Mouse (Mus musculus): ENCODE results near the gene Gsto1. TPM values are rescaled to one million over a fixed set of nuclear protein-coding genes. Genes with fewer than 3 reads are reported as not detected.
A peak's percentile ranks its signal among the peaks of the same experiment; 100 is the strongest.

The Gsto1 gene
- polyA plus RNA-seq, 1 experiment from 2014 or later: 115 TPM

DNA sequence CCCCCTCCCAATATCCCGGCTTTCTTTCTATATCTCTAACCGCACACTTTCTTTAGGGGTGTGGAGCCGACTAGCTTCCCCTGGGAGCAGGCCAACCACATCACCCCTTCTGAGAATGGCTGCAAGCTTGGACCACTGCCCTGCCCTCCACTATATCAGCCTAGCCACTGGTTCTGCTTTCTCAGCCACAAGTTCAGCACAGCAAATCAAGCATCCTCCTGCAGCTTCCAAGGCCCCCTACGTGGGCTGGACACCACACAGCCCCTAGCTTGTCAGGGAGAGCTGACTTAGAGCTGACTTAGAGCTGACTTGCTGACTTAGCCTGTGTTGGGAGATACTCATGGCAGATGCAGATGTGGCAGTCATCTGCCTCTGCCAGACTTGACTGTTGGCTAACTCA, 50.3 kb downstream of the Gsto1 start:
- H3K36me3 ChIP-seq (ENCODE audit: control insufficient read depth, insufficient read depth, low read length): no peaks in the 10 kb centered on the region
- no peak overlapping the region for H3K4me2 ChIP-seq (ENCODE audit: low read length)
- H3K27me3 ChIP-seq (ENCODE audit: control insufficient read depth, insufficient read depth, low read length): no peaks in the 10 kb centered on the region
- no peaks in the 10 kb centered on the region for H3K9me3 ChIP-seq (ENCODE audit: control insufficient read depth, low read length)
- 86% methylated on average over 4 of the region's 4 CpGs for WGBS
- no peak for DNase-seq
- H3K4me3 ChIP-seq (replicated peaks; ENCODE audit: low read depth, low read length): no peak overlapping the region
- ATAC-seq (ENCODE audit: low FRiP score, low TSS enrichment): no peak
- no peak overlapping the region for H3K27ac ChIP-seq (replicated peaks; ENCODE audit: low read depth, low read length)
- H3K4me1 ChIP-seq (ENCODE audit: control insufficient read depth, insufficient read depth, low read length): peaks cover 16% of the 10 kb centered on the region
- no peak overlapping the region for H3K9ac ChIP-seq (replicated peaks; ENCODE audit: low read length)

DNA sequence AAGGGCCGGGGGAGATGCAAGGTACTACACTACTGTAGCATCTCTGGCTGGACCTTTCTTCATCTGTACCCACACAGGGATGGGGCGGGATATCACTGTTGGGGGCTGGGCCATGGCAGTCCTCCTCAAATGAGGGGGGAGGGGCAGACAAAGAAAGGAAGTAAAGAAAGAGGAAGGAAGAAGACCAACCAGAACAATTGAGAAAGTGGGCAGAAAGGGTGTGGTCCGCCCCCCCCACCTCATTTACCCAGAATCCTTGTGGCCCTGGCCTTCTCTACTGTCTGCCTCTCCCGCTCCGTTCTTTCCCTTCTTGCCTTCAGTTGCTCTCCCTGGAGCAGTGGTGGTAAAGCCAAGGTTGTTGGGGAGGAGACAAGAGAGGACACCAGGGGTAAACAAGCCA, 50.8 kb downstream of the Gsto1 start:
- no peak overlapping the region for H3K27ac ChIP-seq (replicated peaks; ENCODE audit: low read depth, low read length)
- no peak overlapping the region for H3K4me2 ChIP-seq (ENCODE audit: low read length)
- no peak for DNase-seq
- ATAC-seq (ENCODE audit: low FRiP score, low TSS enrichment): no peak
- no peak overlapping the region for H3K4me3 ChIP-seq (replicated peaks; ENCODE audit: low read depth, low read length)
- no peaks in the 10 kb centered on the region for H3K9me3 ChIP-seq (ENCODE audit: control insufficient read depth, low read length)
- no peaks in the 10 kb centered on the region for H3K27me3 ChIP-seq (ENCODE audit: control insufficient read depth, insufficient read depth, low read length)
- H3K9ac ChIP-seq (replicated peaks; ENCODE audit: low read length): no peak overlapping the region
- WGBS: 91% methylated on average over 5 of the region's 5 CpGs
- no peaks in the 10 kb centered on the region for H3K36me3 ChIP-seq (ENCODE audit: control insufficient read depth, insufficient read depth, low read length)
- peaks cover 20% of the 10 kb centered on the region for H3K4me1 ChIP-seq (ENCODE audit: control insufficient read depth, insufficient read depth, low read length)

- H3K36me3 ChIP-seq (ENCODE audit: control insufficient read depth, insufficient read depth, low read length): no peaks in the 10 kb centered on the region
- H3K27me3 ChIP-seq (ENCODE audit: control insufficient read depth, insufficient read depth, low read length): no peaks in the 10 kb centered on the region
- H3K4me3 ChIP-seq (replicated peaks; ENCODE audit: low read depth, low read length): no peak overlapping the region
- no peak overlapping the region for H3K27ac ChIP-seq (replicated peaks; ENCODE audit: low read depth, low read length)
- no peaks in the 10 kb centered on the region for H3K9me3 ChIP-seq (ENCODE audit: control insufficient read depth, low read length)
- WGBS: over 99% methylated on average over 9 of the region's 9 CpGs
- no peak overlapping the region for H3K4me2 ChIP-seq (ENCODE audit: low read length)
- ATAC-seq (ENCODE audit: low FRiP score, low TSS enrichment) (no peak), DNase-seq (no peak)
- peaks cover 20% of the 10 kb centered on the region for H3K4me1 ChIP-seq (ENCODE audit: control insufficient read depth, insufficient read depth, low read length)
- H3K9ac ChIP-seq (replicated peaks; ENCODE audit: low read length): no peak overlapping the region
Observed at GRCm38 (mm10) chr19:47907596-47907995, 52.8 kb downstream of the Gsto1 start.

DNA sequence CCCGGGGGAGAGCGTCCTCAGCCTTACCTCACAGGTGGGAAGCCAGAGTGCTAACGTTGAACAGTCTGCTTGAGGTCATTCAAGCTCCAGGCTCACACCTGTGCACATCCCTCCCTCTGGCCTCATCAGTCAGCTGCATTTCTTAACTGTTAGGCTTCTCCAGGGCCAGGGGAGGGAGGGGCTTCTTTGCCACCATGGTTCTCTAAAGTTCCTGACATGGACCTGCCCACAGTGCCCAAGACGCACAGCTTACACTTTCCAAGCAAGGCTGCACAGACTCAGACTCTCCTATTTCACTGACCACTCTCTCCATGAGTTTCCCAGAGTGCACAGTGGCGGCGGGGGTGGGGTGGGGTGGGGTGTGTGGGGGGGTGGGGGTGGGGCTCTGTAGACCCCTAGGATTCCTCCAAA, 54.2 kb downstream of the Gsto1 start:
- H3K27ac ChIP-seq (replicated peaks; ENCODE audit: low read depth, low read length): peak overlapping the region; percentile 95
- ATAC-seq (ENCODE audit: low FRiP score, low TSS enrichment) (no peak; the same call in 1 of the 2 replicates), DNase-seq (peak; percentile 34)
- H3K36me3 ChIP-seq (ENCODE audit: control insufficient read depth, insufficient read depth, low read length): no peaks in the 10 kb centered on the region
- H3K4me3 ChIP-seq (replicated peaks; ENCODE audit: low read depth, low read length): no peak overlapping the region
- H3K9me3 ChIP-seq (ENCODE audit: control insufficient read depth, low read length): no peaks in the 10 kb centered on the region
- 15% methylated on average over 6 of the region's 6 CpGs for WGBS
- H3K9ac ChIP-seq (replicated peaks; ENCODE audit: low read length): peak overlapping the region; percentile 65
- no peaks in the 10 kb centered on the region for H3K27me3 ChIP-seq (ENCODE audit: control insufficient read depth, insufficient read depth, low read length)
- H3K4me1 ChIP-seq (ENCODE audit: control insufficient read depth, insufficient read depth, low read length): peaks cover 20% of the 10 kb centered on the region
- H3K4me2 ChIP-seq (ENCODE audit: low read length): peak overlapping the region; percentile 55

DNA sequence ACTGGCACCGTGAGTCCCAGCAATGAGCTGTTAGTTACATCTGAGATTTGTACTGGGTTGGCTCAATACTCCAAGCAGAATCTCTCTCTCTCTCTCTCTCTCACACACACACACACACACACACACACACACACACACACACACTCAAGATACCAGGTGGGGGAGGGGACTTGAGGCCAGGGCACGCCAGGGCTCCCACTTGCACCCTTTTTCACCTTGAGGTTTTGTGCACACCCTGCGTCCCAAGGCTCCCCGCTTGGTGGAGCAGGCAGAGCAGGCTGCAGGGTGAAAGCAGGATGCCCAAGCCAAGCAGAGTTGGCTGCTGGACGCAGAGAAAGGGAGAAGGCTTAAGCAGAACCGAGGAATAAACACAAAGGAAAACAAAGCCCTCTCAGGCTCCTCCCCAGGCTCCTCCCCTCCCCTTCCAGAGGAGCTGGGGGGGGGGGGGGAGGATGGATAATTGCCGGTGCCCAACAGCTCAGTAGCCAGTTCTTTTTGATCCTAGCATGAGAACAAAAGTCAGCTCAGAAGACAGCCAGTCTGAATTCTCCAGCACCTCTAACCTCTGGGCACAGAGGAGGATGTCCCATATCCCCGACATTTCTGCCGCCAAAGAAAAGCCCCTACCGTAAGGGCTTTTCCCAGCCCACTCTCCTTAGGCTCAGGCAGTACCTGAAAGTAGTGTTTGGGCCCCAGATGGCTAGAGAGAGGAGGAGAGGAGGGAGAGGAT, 54.8 kb downstream of the Gsto1 start:
- WGBS: 1% methylated on average over 10 of the region's 10 CpGs
- Histone ChIP-seq H3K27ac (replicated peaks; ENCODE audit: low read depth, low read length) (peak overlapping the region; percentile 95), H3K4me2 (ENCODE audit: low read length) (peak overlapping the region; percentile 55), H3K4me1 (ENCODE audit: control insufficient read depth, insufficient read depth, low read length) (peaks cover 20% of the 10 kb centered on the region), H3K27me3 (ENCODE audit: control insufficient read depth, insufficient read depth, low read length) (no peaks in the 10 kb centered on the region), H3K9ac (replicated peaks; ENCODE audit: low read length) (peak overlapping the region; percentile 65), H3K9me3 (ENCODE audit: control insufficient read depth, low read length) (no peaks in the 10 kb centered on the region), H3K36me3 (ENCODE audit: control insufficient read depth, insufficient read depth, low read length) (no peaks in the 10 kb centered on the region), H3K4me3 (replicated peaks; ENCODE audit: low read depth, low read length) (peak overlapping the region; percentile 19)
- ATAC-seq (ENCODE audit: low FRiP score, low TSS enrichment) (peak; percentile 85), DNase-seq (peak; percentile 78)

GRCm38 (mm10) chr19:47910117-47910618, 55.4 kb downstream of the Gsto1 start:
- H3K27me3 ChIP-seq (ENCODE audit: control insufficient read depth, insufficient read depth, low read length): no peaks in the 10 kb centered on the region
- peak overlapping the region; percentile 55 for H3K4me2 ChIP-seq (ENCODE audit: low read length)
- DNase-seq (no peak), ATAC-seq (ENCODE audit: low FRiP score, low TSS enrichment) (peak; percentile 9; the same call in 1 of the 2 replicates)
- H3K36me3 ChIP-seq (ENCODE audit: control insufficient read depth, insufficient read depth, low read length): no peaks in the 10 kb centered on the region
- peak overlapping the region; percentile 95 for H3K27ac ChIP-seq (replicated peaks; ENCODE audit: low read depth, low read length)
- H3K4me1 ChIP-seq (ENCODE audit: control insufficient read depth, insufficient read depth, low read length): peaks cover 20% of the 10 kb centered on the region
- WGBS: 34% methylated on average over 4 of the region's 4 CpGs
- peak overlapping the region; percentile 65 for H3K9ac ChIP-seq (replicated peaks; ENCODE audit: low read length)
- H3K9me3 ChIP-seq (ENCODE audit: control insufficient read depth, low read length): no peaks in the 10 kb centered on the region
- H3K4me3 ChIP-seq (replicated peaks; ENCODE audit: low read depth, low read length): peak overlapping the region; percentile 19; the same call in 1 of the 2 replicates

DNA sequence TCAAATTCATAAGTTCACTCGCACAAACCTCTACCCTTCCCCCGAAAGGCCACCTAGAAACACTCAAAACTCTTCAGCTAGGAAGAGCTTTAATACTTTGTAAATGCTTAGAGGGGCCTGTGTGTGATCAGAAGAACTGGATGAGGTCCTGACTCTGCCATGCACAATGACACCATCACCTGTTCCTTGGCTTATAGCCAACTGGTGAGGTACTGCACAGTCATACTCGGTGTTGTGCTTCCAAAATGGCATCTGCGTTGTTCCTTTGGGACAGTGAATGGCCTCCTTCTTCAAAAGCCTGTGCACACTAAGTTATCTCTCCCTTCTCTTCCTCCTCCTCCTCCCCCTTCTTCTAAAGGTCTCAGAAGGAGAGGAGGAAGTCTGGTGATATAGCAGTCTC, 56.0 kb downstream of the Gsto1 start:
- H3K9me3 ChIP-seq (ENCODE audit: control insufficient read depth, low read length): no peaks in the 10 kb centered on the region
- H3K9ac ChIP-seq (replicated peaks; ENCODE audit: low read length): no peak overlapping the region
- no peaks in the 10 kb centered on the region for H3K27me3 ChIP-seq (ENCODE audit: control insufficient read depth, insufficient read depth, low read length)
- peak overlapping the region; percentile 95 for H3K27ac ChIP-seq (replicated peaks; ENCODE audit: low read depth, low read length)
- no peak overlapping the region for H3K4me2 ChIP-seq (ENCODE audit: low read length)
- no peak for DNase-seq
- H3K4me1 ChIP-seq (ENCODE audit: control insufficient read depth, insufficient read depth, low read length): peaks cover 20% of the 10 kb centered on the region
- H3K4me3 ChIP-seq (replicated peaks; ENCODE audit: low read depth, low read length): no peak overlapping the region
- 91% methylated on average over 4 of the region's 4 CpGs for WGBS
- ATAC-seq (ENCODE audit: low FRiP score, low TSS enrichment): no peak
- H3K36me3 ChIP-seq (ENCODE audit: control insufficient read depth, insufficient read depth, low read length): no peaks in the 10 kb centered on the region

DNA sequence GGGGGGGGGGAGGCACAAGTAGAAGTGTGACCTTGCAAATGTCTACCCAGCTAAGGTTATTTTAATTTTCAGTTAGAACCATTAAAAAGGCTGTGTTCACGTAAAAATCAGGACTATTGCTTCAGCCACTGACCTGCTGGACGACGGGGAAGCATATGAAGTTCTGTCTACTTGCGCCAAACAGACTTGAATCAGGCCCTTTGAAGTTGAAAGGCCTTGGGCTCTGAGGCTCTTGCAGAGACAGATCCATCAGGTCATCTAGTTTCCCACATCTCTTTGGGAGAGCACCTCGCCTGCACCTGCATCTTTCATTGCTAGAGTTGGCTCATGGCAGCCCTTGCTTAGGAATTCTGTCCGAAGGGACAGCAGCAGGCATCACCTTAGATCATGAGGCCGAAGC, 58.6 kb downstream of the Gsto1 start:
- Histone ChIP-seq H3K27ac (replicated peaks; ENCODE audit: low read depth, low read length) (no peak overlapping the region), H3K4me1 (ENCODE audit: control insufficient read depth, insufficient read depth, low read length) (peaks cover 36% of the 10 kb centered on the region), H3K36me3 (ENCODE audit: control insufficient read depth, insufficient read depth, low read length) (no peaks in the 10 kb centered on the region), H3K27me3 (ENCODE audit: control insufficient read depth, insufficient read depth, low read length) (no peaks in the 10 kb centered on the region), H3K4me2 (ENCODE audit: low read length) (no peak overlapping the region), H3K9ac (replicated peaks; ENCODE audit: low read length) (no peak overlapping the region), H3K4me3 (replicated peaks; ENCODE audit: low read depth, low read length) (no peak overlapping the region), H3K9me3 (ENCODE audit: control insufficient read depth, low read length) (no peaks in the 10 kb centered on the region)
- 92% methylated on average over 7 of the region's 7 CpGs for WGBS
- DNase-seq: no peak
- ATAC-seq (ENCODE audit: low FRiP score, low TSS enrichment): no peak

DNA sequence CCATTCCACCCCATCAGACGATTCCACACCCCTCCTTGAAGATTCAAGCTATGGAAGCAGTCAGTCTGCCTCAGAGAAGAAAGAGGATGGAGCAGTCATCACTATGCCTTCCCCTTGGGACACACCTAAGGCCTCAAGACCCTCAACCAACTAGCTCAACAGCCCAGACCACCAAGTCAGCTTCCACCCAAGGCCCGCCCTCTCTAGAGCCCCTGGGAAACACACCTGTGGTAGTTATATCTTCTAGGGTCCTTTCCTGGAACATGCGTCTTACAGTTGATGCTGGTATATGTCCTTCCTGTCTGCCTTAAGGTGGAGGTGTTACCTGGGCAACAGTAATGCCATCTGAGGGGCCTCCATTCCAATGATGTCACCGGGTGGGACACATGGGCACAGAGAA, 59.4 kb downstream of the Gsto1 start:
- no peaks in the 10 kb centered on the region for H3K27me3 ChIP-seq (ENCODE audit: control insufficient read depth, insufficient read depth, low read length)
- no peak overlapping the region for H3K9ac ChIP-seq (replicated peaks; ENCODE audit: low read length)
- no peak for DNase-seq
- H3K4me1 ChIP-seq (ENCODE audit: control insufficient read depth, insufficient read depth, low read length): peaks cover 30% of the 10 kb centered on the region
- no peak overlapping the region for H3K4me2 ChIP-seq (ENCODE audit: low read length)
- no peak overlapping the region for H3K27ac ChIP-seq (replicated peaks; ENCODE audit: low read depth, low read length)
- WGBS: 97% methylated on average over 4 of the region's 4 CpGs
- no peaks in the 10 kb centered on the region for H3K9me3 ChIP-seq (ENCODE audit: control insufficient read depth, low read length)
- no peak for ATAC-seq (ENCODE audit: low FRiP score, low TSS enrichment)
- H3K36me3 ChIP-seq (ENCODE audit: control insufficient read depth, insufficient read depth, low read length): no peaks in the 10 kb centered on the region
- H3K4me3 ChIP-seq (replicated peaks; ENCODE audit: low read depth, low read length): no peak overlapping the region

All from midbrain, embryonic 14.5 days (tissue).